Mouse (Mus musculus) urinary bladder, postnatal 25 days (tissue): ENCODE results near the gene Capzb.
A peak's percentile ranks its signal among the peaks of the same experiment; 100 is the strongest.

Experiments used
- DNase-seq: peaks from one replicate; pipeline ENCODE4 v3.0.0; 2022; ENCODE audit warnings: low spot score

Gene Capzb

GRCm38 (mm10) chr4:139179731-139180625 lies 12.7 kb upstream of the Capzb start:
- peak; percentile 37 for DNase-seq

- DNase-seq = no peak
Measured at GRCm38 (mm10) chr4:139182511-139182910, 10.2 kb upstream of the Capzb start.

- no peak for DNase-seq
Measured at GRCm38 (mm10) chr4:139185766-139186442, 6.8 kb upstream of the Capzb start.

GRCm38 (mm10) chr4:139187930-139188329 lies 4.8 kb upstream of the Capzb start:
- no peak for DNase-seq

- DNase-seq = no peak
Measured at GRCm38 (mm10) chr4:139191605-139192498, 847 bp upstream of the Capzb start.

- no peak for DNase-seq
Measured at GRCm38 (mm10) chr4:139193176-139194093, 736 bp downstream of the Capzb start.

GRCm38 (mm10) chr4:139195101-139195500 lies 2.4 kb downstream of the Capzb start:
- no peak for DNase-seq

GRCm38 (mm10) chr4:139196464-139196863 lies 3.8 kb downstream of the Capzb start:
- DNase-seq = no peak

GRCm38 (mm10) chr4:139196949-139197348 lies 4.2 kb downstream of the Capzb start:
- DNase-seq = no peak

GRCm38 (mm10) chr4:139197453-139197852 lies 4.8 kb downstream of the Capzb start:
- DNase-seq = no peak

GRCm38 (mm10) chr4:139198004-139198689 lies 5.4 kb downstream of the Capzb start:
- no peak for DNase-seq

- no peak for DNase-seq
Measured at GRCm38 (mm10) chr4:139199126-139199525, 6.4 kb downstream of the Capzb start.

GRCm38 (mm10) chr4:139199703-139200340 lies 7.1 kb downstream of the Capzb start:
- DNase-seq = no peak

- no peak for DNase-seq
Measured at GRCm38 (mm10) chr4:139200946-139201345, 8.2 kb downstream of the Capzb start.

GRCm38 (mm10) chr4:139202556-139202955 lies 9.9 kb downstream of the Capzb start:
- no peak for DNase-seq

GRCm38 (mm10) chr4:139203381-139203780 lies 10.7 kb downstream of the Capzb start:
- no peak for DNase-seq

- DNase-seq = no peak
Measured at GRCm38 (mm10) chr4:139205842-139206241, 13.1 kb downstream of the Capzb start.

- DNase-seq = no peak
Measured at GRCm38 (mm10) chr4:139206353-139207045, 13.8 kb downstream of the Capzb start.
